Mouse (Mus musculus): Measurements from ENCODE around the gene Orai1. TPM values are rescaled to one million over a fixed set of nuclear protein-coding genes. Genes with fewer than 3 reads are reported as not detected.

The Orai1 gene
- total RNA-seq, 2 experiments from 2014 or later, result 46.2 to 53.8 TPM

- no peak for DNase-seq (ENCODE audit: low spot score in 2 of 2)
Observed at GRCm38 (mm10) chr5:123027436-123027835, 12.6 kb downstream of the Orai1 start.

DNA sequence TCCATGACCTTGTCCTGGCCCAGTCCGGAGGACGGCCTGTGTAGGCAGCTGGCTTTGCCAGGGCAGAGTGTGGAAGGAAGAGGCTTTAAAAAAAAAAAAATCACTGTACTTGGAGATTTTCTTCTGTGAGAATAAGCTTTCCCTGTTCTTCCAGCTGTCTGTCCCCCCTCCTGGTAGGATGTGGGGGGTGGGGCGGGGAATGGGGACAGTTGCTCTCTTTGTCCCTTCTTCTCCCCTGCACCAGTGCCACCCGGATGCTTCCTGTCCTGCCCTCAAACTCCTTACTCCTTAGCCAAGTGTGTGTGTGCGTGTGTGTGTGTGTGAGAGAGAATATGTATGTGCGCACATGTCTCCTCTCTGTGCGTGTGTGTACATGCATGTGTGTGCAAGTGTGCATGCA is 14.9 kb downstream of the Orai1 start:
- DNase-seq (ENCODE audit: low spot score in 2 of 2), result no peak

- DNase-seq (ENCODE audit: low spot score in 2 of 2), result no peak
Observed at GRCm38 (mm10) chr5:123031312-123031711, 16.4 kb downstream of the Orai1 start.

DNA sequence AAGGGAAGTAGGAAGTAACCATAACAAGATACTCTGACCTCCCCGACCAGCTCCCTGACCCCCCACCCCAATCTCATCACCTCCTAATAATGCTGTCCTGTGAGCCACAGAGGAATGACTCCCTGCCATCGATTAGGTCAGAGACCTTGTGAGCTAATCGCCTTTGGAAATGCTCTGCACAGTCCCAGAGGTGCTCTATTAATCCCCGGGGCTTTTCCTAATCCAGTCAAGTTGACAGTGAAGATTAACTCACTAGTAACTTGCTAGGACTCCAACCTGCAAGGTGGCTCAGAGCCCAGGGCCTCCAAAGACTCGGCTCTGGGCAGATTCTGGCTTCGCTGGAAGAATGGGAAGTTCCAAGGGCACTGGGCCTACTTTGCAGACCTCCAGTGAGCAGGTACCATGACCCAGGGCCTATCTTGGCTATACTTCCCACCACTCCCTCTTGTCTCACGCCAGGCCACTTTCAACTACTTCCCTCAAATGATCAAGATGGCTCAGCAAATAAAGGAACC is 18.8 kb downstream of the Orai1 start:
- no peak for DNase-seq (ENCODE audit: low spot score in 2 of 2)

DNA sequence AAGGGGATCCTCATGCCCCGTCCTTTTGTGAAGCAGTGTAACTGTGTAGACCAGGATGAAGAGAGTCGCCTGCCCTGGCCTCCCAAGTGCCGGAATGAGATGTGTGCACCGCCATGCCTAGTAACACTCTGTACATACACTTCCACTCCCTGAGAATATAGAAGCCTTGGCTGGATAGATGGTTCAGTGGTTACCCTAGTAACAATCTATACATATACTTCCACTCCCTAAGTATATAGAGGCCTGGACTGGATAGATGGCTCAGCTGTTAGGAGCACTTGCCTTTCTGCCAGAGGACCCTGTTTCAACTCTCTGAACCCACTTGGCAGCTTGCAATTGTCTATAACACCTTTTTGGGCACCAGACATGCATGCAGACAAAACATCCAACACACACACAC is 20.2 kb downstream of the Orai1 start:
- no peak for DNase-seq (ENCODE audit: low spot score in 2 of 2)

DNA sequence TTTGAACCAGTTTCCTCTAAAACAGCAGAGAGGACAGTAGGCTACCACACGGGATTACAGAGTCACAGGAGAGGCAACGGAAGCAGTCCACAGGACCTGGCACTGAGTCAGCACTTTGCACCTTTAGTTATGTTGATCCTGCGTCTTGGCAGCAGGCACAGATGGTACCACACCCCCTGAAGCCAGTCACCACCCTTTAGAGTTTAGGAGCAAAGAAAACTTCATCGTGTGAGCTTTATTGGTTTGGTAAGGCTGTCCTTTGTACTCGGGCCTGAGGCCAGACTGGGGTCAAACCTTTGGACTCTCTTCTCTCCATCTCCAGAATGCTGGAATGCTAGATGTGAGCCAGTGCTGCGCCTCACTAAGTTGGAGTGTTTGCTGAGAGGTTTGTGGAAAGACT is 20.7 kb downstream of the Orai1 start:
- DNase-seq (ENCODE audit: low spot score in 2 of 2), result no peak

DNA sequence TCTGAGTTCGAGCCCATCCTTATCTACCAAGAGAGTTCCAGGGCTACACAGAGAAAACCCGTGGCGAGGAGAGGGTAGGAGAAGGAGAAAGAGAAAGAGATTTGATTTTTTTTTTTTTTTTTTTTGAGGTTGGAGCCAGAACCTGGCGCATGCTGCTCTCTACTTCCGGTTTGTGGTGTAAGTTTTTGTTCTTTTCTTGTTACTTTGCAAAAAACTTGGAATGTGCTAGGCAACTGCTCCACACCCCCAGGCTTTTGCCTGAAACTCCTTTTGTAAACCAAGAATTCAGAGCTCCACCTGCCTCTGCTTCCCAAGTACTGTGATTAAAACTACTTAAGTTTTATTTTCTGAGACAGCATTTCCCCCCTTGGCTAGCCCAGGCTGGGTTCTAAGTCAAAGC is 23.2 kb downstream of the Orai1 start:
- no peak for DNase-seq (ENCODE audit: low spot score in 2 of 2)

- DNase-seq (ENCODE audit: low spot score in 2 of 2), result peak; percentile 53 to 75
Observed at GRCm38 (mm10) chr5:123039120-123039752, 24.4 kb downstream of the Orai1 start.

DNA sequence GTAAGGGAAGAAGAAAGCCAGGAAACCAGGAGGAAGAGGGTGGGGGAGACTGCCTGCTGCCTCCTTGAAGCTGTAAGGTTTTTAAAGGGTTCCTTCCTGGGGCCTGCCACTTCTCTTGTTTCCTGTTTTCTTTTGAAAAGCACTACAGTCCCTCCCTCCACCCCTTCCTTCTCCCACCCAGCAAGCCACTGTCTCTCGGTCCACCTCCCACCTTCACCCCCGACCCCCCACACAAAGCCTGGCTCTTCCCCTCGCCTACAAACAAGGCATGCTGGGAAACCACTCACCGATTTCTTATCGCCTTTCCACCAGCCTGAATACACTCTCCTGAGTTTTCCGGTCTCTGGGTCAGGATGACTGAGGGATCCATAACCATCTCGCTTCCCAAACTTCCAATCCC is 25.9 kb downstream of the Orai1 start:
- DNase-seq (ENCODE audit: low spot score in 2 of 2), result no peak

GRCm38 (mm10) chr5:123043856-123044255 is 29.0 kb downstream of the Orai1 start:
- DNase-seq (ENCODE audit: low spot score in 2 of 2), result no peak

GRCm38 (mm10) chr5:123045561-123046295 is 30.9 kb downstream of the Orai1 start:
- peak; percentile 46 to 76 for DNase-seq (ENCODE audit: low spot score in 2 of 2)

DNA sequence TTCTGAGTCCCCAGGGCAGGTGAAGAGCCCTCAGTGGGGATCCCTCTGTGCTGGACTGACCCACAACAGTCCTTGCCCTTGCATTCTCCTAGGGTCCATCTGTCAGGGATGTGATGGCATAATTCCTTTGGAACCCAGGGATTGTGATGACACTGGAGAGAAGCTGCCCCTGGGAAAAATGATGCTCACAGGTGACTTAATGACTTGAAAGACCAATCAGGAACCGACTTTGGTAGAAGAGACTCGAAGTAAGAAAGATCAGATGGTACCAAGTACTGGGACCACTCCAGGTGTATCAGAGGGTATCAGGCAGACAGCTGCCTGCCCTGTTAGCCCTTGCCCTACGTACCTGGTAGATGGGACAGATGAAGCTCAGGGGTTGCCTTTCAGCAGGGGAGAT is 32.0 kb downstream of the Orai1 start, which contains the start of gene Morn3:
Gene Morn3, minus strand, starts transcription at position 101 of the 400 bp plus-strand sequence.
- no peak for DNase-seq (ENCODE audit: low spot score in 2 of 2)

DNA sequence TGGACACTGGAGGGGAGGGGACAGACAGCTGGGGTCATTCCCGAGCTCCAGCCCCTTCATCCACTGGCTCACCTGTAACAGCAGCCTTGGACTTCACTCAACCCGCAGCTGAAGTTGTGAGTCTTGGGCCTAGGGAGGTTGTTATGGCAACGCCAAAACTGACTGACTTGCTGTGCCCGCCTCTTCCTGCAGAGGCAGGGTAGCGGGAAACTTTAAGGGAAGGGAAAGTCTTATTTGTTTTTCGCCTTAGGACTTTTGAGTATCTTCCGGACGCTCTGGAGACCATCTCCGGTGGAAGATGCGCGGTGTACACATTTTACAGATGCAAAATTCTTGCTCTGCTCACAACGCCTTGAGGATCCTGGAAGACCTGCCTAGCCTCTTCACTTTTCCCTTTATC is 34.4 kb downstream of the Orai1 start:
- DNase-seq (ENCODE audit: low spot score in 2 of 2), result no peak

DNA sequence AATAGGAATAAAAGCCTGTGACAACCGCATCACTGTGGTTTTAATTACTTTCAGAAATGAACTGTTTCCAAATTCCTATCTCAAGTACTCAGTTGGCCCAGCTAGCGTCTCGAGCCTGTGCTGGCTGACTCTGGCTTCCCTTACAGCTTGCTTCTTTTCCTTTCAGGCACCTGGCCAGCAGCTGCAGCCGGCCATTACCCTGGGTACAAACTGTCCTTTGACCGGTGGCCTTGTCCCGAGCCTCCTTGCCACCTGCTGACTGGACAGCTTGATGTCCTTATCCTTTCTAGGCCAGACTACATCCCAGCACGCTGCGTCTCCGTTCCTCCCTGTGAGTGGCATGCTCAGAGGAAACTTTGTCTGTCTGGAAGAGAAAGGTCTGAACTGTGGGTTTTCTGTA is 36.0 kb downstream of the Orai1 start:
- DNase-seq (ENCODE audit: low spot score in 2 of 2), result no peak

- DNase-seq (ENCODE audit: low spot score in 2 of 2), result no peak
Observed at GRCm38 (mm10) chr5:123051736-123052135, 36.9 kb downstream of the Orai1 start.

GRCm38 (mm10) chr5:123057366-123058250 is 42.7 kb downstream of the Orai1 start:
- DNase-seq (ENCODE audit: low spot score in 2 of 2), result peak; percentile 97 to 99

DNA sequence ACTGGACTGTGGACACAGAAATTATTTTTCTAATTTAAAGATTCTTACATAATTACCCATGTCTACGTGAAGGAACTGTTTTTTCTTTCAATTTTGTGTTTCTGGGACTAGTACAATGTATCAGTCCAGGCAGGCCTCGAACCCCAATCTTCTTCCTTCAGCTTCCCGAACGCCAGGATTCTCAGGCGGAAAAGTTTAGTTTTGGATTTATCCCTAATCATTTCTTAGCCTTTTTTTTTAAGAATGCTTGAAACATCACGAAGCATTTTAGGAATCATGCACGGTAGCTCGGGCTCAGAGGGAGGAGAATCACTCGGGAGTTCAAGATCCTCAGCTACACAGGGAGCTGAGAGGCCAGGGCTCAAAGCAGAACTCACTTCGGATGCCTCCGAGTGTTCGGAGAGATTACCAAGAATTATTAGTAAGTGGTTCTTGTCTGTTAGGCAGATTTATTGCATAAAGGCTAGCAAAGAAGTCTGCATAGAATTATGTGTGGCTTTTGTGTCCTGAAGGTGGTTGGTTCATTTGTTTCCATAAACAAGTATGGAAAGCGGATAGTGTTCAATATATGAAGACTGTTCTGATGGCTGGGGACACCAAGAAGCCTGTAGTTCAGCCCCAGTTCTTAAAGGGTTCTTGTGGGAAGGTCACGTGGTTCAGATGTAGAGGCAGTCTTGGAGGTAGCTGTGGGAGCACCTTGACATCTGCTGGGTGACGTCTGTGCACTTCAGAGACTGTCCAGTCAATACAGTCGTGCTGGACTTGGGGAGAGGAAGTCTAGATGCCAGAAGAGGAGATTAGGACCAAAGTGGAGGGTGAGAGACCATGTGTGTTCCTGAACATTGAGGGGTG is 43.6 kb downstream of the Orai1 start:
- no peak for DNase-seq (ENCODE audit: low spot score in 2 of 2)

GRCm38 (mm10) chr5:123059757-123060520 is 45.1 kb downstream of the Orai1 start:
- DNase-seq (ENCODE audit: low spot score in 2 of 2), result no peak

GRCm38 (mm10) chr5:123060706-123061401 is 46.0 kb downstream of the Orai1 start:
- DNase-seq (ENCODE audit: low spot score in 2 of 2), result no peak
